Mouse (Mus musculus): Measurements from ENCODE around the gene Pithd1.

Pithd1 gene

DNA sequence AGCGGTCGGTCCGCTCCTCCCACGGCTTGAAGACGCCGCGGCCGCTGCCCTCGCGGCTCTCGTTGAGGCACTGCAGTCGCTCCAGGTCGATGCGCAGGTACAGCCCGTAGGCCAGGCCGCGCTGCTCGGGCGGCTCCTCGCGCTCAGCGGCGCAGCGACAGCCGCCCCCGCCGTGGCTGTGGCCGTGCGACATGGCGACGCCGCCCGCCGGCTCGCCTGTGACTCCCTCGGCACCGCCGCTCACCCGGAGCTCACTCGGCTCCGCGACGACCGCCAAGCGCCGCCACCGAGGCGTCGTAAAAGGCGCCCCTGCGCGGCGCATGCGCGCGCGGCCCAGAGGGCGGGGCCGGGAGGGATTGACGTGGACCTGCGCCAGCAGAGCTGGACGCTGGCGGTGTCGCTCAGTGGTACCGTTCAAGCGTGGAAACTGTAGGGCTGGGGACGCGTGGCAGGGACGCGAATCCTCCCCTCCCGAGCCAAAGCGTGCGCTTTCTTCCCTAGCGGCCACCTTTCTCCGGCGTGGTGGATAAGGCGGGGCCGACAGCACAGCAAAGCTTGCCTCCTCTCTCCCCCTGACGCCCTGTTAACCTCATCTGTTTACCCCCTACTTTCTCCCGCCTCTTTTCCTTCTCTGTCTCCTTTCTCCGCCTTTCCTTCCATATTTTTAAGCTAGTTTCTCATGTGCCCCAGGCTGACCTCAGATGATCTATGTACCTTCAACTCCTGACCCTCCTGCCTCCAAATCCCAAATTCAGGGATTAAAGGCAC lies at the start of gene Pithd1:
Pithd1 (minus strand) TSS at position 322 of the 768 bp plus-strand sequence.
- peak; percentile 96 for DNase-seq

DNA sequence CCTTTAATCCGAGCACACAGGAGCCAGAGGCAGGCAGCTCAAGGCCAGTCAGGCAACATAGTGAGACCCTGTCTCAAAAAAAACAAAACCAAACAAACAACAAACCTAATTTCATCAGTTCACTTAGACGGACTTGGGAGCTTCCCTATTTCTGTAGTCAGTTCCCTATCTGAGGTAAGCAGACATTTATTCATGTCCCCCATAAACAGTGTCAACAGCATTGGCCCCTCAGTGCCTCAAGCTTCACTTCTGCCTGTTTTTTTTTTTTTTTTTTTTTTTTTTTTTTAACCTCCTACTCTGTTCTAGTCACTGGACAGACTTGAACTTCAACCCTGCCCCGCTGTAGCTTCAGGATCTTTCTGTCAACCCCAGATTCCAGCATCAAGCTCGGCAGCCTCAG lies 48.0 kb upstream of the Pithd1 start:
- DNase-seq, result no peak

DNA sequence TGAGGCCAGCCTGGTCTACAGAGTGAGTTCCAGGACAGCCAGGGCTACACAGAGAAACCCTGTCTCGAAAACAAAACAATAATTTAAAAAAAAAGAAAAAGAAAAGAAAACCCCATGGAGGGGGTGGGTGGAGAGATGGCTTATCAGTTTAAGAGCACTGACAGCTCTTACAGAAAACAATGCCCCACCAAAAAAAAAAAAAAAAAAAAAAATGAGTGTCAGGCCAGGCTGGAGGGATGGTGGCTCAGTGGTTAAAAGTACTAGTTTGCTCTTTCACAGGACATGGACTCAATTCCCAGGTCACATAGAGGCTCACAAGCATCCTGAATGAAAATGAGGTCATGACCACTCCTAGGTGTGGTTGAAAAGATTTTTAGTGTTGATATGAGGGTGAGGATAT lies 46.2 kb upstream of the Pithd1 start:
- DNase-seq, result no peak

DNA sequence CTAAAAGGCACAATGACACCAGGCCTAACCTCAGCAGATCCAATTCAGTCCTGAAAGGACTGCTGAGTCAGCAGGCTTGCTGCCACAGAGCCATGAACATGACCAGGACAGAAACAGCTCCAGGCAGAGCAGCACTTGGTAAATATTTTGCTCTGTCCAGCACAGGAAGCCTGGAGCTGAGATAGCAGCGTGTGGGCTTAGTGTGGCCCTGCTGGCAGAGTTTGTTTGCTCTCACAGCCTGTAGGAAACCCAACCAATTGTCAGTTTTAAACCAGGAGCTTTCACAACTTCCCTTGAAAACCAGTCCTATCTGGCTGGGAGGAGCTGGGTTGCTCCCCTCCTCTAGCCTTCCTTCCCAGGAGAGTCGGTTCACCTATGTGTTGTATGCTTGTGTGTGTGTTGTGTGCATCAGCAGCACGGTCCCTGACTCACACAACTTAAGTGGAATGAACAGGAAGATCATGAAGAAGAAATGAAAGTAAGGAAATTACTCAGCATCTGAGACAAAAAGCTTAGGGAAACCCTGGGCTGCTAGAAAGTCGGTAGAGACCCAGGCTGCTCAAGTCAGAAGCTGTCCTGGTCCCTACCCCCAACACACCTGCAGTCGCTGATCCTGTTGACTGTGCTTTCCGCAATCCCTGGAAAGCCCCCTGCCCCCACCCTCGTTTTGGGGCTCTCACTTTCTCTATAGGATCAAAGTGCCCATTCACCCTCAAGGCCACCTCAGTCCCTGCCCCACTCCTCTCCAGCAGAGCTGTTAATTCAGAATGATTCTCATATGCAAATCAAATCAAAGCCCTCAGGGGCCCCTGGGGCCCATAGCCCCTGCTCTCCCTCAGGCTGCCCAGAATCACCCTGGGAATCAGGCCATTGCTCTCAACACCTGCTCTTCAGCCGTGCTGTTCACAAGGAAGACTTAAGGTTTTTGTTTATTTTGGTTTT lies 44.2 kb upstream of the Pithd1 start:
- DNase-seq, result peak; percentile 79

DNA sequence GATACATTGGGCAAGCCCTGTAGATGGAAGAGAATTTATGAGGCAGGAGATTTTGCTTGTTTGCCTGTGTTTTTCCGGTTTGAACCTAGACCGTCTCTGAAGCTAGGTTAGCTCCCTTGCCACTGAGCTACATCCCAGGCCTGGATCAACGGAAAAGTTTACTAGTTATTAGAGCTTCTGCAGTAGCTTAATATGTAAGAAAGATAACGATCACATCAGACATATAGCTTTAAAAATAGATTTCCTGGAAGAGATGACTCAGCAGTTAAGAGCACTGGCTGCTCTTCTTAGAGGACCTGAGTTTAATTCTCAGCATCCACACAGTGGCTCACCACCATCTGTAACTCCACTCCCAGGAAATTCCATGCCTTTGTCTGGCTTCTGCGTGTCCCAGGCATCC lies 41.6 kb upstream of the Pithd1 start:
- no peak for DNase-seq

DNA sequence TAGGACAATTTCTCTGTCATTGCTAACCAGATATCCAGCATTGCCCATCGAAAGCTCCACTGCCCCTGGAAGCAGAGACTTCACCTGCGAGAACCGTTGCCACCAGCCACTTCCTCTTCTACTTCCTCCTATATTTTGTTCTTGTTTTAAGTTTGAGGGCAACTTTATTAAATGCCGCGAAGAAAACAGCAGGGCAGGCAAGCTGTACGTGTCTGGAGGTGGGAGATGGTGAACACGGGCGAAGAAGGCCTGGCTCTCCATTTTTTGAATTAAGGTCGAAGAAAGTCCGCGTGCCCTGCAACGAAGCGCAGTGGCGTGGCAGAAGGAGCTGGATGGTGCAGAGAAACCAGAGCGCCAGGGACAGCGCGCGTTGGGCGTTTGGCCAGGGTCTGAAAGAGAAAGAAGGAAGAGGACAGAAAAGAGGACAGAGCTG lies 41.1 kb upstream of the Pithd1 start:
- DNase-seq, result no peak

DNA sequence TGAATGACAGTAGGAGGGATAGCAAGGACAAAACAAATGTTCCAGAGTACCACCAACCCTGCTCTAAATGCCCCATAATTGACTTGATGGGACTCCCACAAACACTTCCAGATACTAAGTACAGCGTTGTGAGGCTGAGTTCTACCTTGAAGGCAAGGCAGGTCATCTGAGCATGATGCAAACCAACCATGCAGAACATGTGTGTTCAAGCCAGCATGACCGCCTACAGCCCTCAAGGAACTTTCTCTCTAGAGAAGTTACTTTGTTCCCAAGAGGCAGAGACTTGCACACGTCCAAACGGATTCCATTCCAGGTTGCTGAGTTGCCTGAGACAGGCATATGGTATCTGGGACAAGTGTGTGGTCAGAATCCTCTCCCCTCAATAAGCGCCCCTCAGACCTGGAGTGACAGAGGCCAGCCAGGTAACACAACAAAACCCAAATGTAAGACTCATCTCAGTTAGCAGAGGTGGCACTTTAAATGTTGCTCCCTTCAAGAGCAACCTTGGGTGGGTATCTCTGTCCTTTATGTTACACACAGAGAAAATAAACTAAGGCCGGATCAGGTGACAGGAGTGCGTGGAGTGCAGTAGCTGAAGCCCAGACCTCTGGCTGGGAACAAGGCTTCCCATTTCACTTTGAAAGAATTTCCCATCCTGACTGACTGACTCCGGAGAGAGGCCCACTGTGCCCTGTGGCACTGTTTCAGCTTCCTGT lies 40.5 kb upstream of the Pithd1 start:
- DNase-seq, result no peak

DNA sequence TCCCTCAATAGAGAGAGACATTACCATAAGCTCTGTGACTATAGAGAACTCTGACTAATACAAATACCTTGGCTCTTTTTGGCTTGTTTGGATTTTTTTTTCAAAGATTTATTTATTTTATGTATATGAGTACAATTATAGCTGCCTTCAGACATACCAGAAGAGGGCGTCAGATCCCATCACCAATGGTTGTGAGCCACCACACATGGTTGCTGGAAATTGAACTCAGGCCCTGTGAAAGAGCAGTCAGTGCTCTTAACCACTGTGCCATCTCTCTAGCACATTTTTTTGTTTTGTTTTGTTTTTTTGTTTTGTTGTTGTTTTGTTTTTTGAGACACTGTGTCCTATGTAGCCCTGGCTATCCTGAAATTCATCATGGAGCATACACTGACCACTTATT lies 38.3 kb upstream of the Pithd1 start:
- DNase-seq, result no peak

DNA sequence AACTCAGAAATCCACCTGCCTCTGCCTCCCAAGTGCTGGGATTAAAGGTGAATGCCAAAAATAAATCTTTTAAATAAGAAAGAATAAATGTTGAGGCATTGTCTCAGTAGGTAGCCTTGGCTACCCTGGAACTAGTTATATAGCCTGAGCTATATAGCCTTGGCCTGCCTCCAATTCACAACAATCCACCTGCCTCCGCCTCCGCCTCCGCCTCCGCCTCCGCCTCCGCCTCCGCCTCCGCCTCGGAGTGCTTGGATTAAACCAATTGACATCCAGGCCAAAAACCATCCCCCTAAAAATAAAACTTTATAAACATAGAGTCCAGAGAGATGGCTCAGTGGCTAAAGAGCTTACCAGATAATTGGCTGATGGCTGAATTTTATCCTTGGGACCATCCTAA lies 35.9 kb upstream of the Pithd1 start:
- no peak for DNase-seq

DNA sequence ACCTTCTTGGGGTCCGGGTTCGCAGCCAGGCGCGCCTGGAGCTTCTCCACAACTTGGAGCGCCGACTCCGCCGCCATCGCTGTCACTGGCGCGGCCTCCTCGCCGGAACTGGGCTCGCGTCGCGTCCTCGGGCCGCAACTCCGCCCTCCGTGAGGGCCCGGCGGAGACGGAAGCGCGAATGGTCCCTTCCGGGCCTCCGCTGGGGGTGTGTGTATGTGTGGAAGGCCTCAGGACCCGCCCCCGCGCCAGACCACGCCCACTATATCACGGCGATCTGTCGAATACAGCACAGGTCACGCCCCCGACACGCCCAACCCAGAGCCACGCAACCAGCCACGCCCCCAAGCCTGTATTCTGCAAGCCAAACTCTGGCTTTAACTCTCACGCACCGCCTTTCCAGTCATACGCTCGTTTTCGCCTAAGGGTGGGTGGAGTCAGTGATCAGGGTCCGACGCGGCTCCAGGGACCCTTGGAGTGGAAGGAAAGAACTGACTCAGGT lies 34.5 kb upstream of the Pithd1 start, which contains the start of gene Eloa:
Eloa (minus strand) TSS at position 215 of the 499 bp plus-strand sequence.
- DNase-seq, result peak; percentile 99

DNA sequence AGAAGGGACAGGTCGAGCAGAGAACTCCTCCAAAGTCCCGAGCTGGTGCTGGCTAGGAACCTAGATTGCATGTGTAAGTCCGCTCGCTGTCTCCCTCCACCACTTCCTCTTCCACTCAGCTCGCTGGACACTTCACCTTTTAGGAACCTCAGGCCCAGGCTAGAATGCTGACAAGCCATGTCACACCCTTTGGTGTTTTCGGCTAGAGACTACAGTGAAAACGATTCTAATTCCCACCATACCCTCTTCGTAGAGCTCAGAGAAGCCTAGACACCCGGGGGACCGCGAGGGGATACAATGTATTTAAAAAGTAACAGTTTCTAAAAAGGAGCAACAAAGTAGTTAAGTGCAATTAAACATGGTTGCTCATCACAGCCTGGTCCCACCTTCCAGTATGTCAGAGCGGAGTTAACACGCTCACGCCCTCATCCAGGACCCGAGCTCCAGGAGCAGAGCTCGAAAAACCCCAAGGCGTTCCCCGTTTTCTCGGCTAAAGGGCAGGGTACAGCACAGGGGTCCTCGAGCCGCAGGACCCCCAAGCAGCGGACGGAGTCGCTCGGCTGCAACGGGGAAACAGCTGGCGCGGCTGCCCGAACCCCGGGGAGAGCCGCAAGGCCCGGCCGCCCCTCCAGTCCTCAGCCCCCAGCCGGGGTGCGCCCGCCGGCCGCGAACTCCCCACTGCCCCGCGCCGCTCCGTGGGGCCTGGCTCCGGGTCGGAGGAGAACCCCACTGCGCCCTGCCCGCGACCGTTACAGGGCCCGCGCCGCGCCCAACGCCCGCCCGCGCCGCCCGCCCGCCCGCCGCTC lies 33.9 kb upstream of the Pithd1 start:
- no peak for DNase-seq

DNA sequence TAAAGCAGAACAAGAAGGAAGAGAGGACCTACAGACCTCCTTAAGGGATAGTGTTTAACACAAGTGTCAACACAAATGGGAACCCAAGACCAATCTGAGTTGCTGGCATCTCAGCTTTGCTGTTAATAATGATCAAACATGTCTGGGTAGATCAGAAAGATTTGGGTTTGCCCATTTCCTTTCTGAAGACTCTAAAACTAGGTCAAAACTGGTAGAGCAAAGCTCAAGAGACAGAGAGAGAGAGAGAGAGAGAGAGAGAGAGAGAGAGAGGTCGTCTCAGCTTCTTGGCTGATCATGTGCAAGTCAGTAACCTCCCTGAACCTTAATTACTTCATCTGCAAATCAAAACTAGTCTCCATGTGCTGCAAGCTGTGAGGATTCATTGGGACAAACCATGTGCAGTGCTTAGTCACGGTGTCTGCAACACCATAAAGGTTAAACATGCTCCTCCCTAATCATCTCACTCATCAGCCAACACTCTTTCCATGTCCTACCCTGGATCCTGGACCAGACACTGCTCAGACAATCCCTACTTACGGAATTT lies 29.1 kb upstream of the Pithd1 start:
- DNase-seq, result no peak

DNA sequence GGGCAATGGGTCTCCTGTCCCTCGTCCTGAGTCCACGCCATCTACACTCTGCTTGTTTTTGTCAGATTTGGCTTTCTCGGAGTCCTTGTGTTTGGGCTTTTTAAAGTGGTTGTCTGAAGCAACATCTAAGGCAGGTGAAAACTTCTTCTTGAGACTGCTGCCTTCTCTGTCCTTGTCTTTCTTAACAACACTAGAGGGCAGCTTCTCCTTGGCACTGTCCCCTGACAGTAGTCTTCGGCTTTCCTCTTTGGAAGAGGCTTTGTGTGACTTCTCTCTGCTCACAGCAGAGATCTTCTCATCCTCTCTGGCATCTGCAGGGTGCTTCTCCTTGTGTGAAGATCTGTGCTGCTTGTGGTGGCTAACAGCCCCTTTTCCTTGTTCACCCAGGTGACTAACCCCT lies 23.5 kb upstream of the Pithd1 start:
- DNase-seq, result no peak

DNA sequence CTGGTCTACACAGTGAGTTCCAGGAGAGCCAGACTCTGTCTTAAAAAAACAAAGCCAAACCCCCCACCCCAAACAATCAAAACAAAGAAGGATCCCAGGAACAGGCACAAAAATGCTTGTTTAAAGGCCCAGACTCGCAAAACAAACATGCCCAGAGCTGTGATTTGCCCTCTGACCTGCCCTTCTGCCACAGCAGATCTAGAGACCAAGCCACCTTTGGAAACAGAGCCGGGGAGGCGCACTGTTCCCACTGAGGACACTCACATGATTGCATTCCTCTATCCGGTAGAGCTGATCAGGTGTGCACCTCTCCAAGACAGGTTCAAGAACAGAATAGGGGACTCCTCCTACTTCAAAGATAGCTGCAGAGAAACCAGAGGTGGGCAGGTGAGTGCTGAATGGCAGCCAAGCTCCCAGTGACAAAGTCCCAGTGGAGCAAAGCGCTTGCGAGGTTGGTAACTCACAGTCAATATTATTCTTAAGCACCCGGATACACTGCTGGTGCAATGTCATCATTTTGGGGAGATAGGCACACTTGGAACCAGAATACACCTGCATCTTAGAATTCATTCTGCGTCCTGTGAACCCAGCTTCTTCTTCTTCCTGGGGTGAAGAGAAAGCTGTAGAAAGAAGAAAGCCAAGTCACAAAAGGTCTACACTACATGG lies 21.9 kb upstream of the Pithd1 start:
- no peak for DNase-seq

DNA sequence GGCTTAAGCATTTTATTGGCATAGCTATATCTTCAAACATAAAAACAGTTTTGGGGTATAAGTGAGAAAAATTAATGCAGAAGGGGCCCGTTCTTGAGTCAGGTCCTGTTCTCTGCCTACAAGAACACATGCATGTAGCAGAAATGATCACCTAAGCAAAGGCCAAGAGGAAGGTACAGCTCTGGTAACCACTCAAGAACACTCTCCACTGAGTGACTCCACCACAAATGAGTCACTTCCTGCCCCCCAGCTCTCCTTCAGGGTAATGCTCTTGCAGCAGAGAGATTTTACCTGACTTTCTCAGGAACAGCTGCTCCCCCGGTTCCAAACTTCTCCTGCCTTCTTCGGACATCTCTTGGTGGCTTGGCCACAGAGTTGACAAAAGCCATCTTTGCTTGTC lies 19.8 kb upstream of the Pithd1 start:
- DNase-seq, result no peak

DNA sequence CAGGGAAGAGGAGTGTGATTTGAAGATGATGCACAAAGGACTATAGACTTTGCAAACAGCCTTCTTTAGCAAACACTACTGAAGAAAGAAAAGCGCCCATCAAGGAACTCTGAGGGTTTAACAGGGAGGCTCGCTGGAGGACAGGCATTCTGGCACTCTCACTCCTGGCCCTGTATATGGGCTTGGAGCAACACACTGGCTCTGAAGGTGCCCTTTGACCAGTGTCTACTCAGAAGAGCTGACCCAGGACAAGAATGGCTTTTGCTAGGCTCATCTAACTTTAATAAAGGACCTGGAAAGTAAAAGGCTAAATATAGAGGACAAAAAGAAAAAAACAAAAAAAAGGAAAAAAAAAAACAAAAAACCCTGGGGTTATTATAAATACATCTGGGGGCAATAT lies 17.9 kb upstream of the Pithd1 start:
- no peak for DNase-seq

DNA sequence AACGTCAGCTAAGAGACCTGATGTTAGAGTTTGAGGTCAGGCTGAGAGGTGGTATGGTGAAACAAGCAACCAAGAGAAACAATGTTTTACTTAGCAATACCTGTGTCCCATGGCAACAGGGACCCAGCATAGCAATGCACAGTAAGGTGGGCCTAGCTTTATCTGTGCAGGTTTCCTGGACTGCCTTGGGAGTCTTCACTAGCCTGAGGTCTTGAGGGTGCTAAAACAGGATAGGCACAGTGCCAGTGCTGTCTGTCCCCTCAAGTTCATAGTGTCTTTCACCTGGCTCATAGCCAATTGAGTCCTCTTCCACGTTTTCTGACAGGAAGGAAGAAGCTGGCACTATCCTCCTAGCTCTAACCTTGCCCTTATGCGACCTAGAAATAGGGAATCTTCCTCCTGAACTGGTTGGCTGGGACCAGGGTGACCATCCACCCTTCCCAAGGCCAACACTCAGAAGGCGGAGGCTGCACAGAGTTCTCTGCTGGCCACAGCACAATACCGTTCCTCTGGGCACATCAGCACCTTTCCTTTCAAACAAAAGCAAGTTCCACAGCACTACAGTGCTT lies 17.1 kb upstream of the Pithd1 start:
- DNase-seq, result no peak

DNA sequence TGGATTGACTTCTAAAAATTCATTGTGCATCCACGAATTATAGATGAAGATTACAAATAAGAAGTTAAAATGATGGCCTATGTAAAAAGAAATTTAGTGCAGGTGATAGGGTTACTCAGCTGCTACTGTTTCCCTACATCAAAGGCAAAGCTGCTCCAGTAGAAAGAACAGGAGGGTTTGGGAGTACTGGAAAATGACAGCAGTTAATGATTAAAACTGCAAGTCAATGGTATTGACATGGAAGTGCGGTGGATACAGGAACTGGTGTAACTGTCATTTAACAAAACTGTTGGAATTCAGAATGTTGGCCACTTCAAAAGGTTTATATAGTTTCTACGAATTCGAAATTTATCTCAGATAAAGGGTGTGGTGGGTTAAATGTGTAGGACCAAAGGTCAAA lies 8.1 kb upstream of the Pithd1 start:
- no peak for DNase-seq

DNA sequence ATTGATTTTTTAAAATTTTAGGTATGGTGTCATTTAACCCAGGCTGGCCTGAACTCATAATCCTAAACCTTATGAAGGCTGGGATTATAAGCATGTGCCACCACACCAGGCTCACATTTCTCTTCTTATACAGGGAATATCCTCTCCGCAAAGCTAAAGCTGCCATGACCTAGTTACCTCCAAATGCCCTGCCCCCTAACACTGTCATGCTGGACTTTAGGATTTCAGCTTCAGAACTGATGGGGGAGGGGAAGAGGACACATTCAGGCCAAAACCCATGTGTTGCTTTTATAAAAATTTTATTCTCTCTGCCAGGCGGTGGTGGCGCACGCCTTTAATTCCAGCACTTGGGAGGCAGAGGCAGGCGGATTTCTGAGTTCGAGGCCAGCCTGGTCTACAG lies 6.9 kb upstream of the Pithd1 start:
- peak; percentile 69 for DNase-seq

DNA sequence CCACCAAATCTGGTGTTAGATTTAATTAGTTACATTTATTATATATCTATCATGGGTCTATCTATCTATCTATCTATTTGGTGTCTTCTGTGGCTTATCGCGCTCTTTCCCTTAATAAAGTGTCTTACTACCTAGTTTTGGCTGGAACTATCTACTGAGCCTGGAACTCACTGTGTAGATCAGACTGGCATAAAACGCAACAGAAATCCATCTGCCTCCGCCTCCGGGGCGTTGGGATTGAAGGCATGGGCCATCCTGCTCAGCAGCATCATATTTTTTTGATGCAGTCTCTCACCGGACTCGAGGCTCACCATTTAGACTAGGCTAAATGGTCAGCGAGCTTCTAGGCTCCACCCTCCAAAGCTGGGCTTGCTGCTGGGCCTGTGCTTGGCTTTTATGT lies 650 bp upstream of the Pithd1 start:
- no peak for DNase-seq
